Comparison of ENCODE assay signal across 18 mouse cellular contexts in the genomic region with DNA sequence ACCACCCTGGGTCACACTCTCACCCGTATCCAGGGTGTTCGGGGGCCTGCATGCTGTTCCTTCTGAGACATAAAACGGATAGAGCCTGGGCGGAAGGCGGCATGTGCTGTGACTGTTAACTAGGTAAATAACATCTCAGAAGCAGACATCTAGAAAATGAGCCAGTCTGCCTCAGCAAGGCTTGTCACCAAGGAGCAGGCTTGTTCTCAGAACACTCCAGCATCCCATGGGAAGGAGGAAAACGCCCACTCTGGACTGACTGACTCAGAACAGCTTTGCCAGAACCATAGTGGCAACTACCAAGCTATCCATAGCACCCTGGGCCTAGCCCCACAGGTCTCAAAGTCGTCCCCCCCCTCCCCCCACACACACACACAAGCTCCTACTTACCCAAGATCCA.
A peak's percentile ranks its signal among the peaks of the same experiment; 100 is the strongest.
DNase-seq lines count a peak whose midpoint lies in the region.
"Had no signal": no experiment of that assay in that cellular context is flagged by ENCODE, and none has a peak within 500 bp of the region (broad histone marks: within the 10 kb centered on the region; RNA-seq: fewer than 3 reads in every experiment).

No protein-coding gene starts in this region.

- peak; percentile 49 to 55 for DNase-seq in frontal cortex, adult 2 months (ENCODE audit: extremely low spot score in 1 of 2, low spot score in 1 of 2)
- DNase-seq in frontal cortex, postnatal 10 days (ENCODE audit: low spot score in 2 of 2): no peak
- DNase-seq in layer of hippocampus, adult 9-11 months: peak; percentile 28
- DNase-seq in layer of hippocampus, postnatal 36 days: no peak
- DNase-seq in right cerebral cortex, adult 18-20 months: peak; percentile 57
- DNase-seq in right cerebral cortex, postnatal 14 days: no peak
- no peak for DNase-seq in thymus, postnatal 10 days (ENCODE audit: low spot score in 2 of 2)
- DNase-seq: adrenal gland, adult 8-10 months; cerebellum, adult 8-10 months; cerebellum, postnatal 25 days; forebrain, postnatal 0 days; gastrocnemius, postnatal 10 days; heart, postnatal 10 days; kidney, adult 8-10 months; liver, embryonic 13.5 days; midbrain, embryonic 14.5 days; retina, postnatal 1 day; thymus, postnatal 25 days had no signal

Comparison
In these comparisons a context has a peak if more than half of its experiments do, and no peak if none do; other contexts are left out.
1. DNase-seq: peak in frontal cortex, adult 2 months (2 of 2), layer of hippocampus, adult 9-11 months (single experiment) and right cerebral cortex, adult 18-20 months (single experiment); none in frontal cortex, postnatal 10 days (0 of 2), layer of hippocampus, postnatal 36 days (0 of 2), right cerebral cortex, postnatal 14 days (single experiment) and thymus, postnatal 10 days (0 of 2).